Mouse (Mus musculus) mature B cell (primary cell): ENCODE measurements around the gene Nap1l4.

ENCODE experiments used
- in situ Hi-C: fragments of 300-500 bp; cut with MboI; formaldehyde crosslinking; loops from 2 replicates; pipeline ENCODE4 v1.14.3; 2019

Gene Nap1l4

DNA sequence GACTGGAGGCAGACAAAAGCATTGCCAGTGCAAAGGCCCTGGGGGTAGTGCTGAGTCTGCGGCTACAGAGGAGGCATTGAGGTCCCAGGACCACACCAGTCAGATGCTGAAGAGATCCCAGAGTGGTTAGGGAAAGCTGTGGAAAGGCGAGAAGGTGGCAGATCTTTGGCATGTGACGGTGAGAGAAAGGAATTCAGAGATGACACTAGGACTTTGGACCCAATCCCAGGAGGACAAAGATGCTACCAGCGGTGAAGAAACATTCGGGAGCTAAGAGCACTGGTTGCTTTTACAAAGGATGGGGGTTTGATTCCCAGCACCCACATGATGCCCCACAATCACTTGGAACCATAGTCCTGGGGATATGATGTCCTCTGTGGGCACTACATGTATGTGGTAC, 71.1 kb downstream of the Nap1l4 start:
- in situ Hi-C loops, result no loop called here

DNA sequence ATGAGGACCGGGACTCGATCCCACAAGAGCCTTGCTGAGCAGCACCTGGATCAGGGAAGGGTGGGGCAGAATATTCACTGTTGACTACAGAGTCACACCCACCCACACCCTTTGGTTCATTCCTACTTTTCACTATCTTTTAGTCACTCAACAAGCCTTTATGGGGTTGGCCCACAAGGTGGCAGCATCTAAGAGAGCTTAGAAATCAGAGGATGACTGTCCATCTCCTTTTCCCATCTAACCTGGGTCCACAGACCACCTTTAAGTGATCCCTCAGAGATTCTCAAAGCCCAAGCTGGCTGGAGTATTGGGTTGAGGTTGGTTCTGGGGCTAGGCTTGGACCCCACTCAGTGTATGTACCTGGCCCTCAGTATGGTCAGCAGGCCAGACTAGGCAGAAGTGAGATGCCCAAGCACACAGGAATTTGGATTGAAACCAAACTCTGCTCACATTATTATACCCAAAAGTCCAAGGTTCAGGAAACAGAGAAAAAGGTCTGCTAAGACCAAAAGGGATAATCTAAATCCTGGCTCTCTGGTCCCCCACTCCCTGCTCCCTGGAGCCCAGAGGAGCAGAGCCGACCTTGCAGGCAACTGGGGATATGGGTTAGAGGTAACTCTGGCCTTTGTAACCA, 72.1 kb downstream of the Nap1l4 start:
- in situ Hi-C loops, result no loop called here

DNA sequence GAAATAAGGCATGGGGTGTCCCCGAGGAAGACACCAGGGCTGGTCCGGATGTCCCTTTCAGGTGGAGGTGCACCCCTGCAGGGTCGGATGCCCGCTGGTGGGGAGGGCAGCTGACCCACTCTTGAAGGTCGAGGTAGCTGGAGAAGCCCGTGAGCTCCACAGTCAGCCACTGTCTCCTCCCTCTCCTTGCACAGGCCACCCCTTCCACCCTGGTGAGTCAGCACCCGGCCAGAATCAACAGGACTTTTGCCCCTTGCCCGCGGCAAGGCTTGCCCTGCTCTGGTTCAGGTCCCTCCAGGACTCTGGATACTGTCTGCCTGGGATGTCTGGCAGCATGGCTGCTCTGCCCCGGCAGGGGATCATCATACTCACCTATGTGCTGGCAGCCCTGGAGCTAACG, 73.0 kb downstream of the Nap1l4 start:
- in situ Hi-C loops, result no loop called here

GRCm38 (mm10) chr7:143474811-143475210, 74.1 kb downstream of the Nap1l4 start:
- in situ Hi-C loops, result no loop called here

DNA sequence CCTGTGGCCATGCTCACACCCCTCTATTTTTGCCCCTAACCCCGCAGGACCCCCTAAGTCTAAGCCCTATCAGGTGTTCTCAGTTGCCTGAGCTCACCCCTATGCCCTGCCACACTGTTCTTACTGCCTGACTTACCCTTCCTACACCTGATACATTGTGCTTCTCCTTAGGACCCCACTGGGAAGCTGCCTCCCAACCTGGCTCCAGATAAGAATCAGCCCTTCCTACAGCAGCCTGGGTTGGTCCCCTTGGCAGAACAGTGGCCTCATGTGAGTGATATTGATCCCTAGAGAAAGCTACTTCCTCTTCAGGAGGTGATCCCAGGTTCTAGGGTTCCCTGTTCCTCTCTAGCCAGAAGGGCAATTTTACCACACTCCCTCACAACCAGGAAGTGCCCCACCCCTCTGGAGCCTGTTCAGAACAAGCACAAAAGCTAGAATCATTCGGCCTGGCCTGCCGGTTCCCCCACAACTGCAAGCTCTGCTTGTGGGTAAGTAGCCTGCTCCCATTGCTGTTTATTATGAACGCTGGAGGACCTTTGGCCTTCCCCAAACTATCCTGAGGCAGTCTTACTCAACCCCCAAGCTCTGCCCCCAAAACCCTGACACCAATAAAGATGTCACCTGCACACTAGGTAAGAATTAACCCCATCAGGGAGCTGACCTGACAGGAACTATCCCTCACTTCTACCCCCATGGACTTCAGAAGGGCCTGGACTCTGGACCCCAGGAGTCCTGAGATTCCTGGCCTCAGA, 75.4 kb downstream of the Nap1l4 start, which contains the start of gene Slc22a18:
Gene Slc22a18, plus strand, starts transcription at position 390 of the 755 bp plus-strand sequence.
- in situ Hi-C loops, result no loop called here

DNA sequence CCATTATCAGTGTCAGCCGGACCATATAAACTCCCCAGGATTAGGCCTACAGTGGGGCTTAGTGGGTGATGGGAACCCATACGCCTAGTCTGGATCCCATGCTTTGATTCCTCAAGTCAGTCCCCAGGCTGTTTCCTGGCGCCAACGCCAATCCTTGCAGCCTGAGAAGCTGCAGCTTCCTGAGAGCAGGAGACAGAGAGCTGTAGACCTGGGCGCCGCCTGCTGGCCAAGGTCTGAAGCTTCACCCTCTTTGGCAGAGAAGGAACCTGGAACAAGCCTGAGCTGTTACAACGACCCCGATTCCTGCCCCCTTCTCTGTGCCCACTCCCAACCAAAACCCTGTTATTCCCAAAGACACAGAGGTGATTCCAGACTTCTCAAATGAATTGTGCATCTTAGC, 79.0 kb downstream of the Nap1l4 start:
- in situ Hi-C loops, result loop anchor here (5.0 kb wide), 1 partner anchor 318 kb away; no protein-coding TSS in a partner anchor

GRCm38 (mm10) chr7:143467714-143468113, 81.2 kb downstream of the Nap1l4 start:
- in situ Hi-C loops, result loop anchor here (5.0 kb wide), 1 partner anchor 315 kb away; no protein-coding TSS in a partner anchor

DNA sequence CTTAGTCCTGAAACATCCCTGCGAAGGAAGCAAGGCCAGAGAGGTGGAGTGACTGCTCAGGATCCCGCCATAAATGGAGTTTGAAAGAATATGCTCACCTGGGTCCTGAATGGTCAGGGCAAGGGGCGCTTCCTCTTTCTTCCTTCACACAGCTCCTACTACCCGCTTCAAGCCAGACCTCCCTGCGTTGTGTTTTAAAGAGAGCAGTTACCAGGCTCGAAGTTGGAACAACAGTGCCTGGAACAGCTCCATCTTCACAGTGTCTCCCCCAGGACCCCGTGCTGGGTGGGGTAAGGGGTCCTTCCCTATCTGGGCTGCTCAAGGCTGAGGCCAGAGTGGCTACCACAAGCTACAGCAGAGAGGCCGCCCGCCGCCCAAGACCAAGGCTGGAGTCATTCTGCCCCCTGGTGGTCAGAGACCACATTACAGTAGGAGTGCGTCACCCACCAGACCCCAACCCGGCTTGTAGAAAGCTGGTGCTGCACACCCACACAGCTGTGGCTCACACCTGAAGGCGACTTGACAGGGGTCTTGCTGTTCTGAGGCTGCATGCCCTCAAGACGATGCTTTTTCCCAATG, 82.7 kb downstream of the Nap1l4 start:
- in situ Hi-C loops, result loop anchor here (5.0 kb wide), 1 partner anchor 314 kb away; no protein-coding TSS in a partner anchor

- in situ Hi-C loops, result loop anchor here (5.0 kb wide), 1 partner anchor 313 kb away; no protein-coding TSS in a partner anchor
These were observed 83.9 kb downstream of the Nap1l4 start for GRCm38 (mm10) chr7:143464811-143465560.

DNA sequence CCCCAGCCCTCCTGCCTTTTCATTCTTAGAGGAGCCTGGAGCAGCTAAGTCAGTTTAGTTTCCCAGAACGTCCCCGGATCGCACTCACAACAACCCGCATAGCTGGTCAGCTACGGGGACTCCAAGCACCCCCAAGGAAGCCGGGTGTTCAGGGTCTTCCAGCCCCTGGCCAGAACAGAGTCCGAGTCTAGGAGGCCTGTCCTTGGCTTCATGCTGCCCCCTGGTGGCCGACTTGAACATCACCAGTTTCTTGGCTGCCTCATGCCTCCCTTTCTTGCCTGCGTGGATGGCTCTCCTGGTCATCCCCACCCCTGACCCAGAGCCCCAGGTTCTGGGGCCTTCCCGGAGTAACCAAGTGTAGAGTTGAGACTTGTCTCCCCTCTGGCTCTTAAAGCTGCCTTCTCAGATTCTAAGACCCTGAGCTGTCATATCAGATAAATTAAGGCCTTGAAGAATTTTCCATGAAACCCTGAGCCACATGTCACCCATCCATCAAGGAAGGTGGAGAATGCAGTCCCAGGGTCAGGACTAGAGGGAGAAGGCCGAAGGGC, 85.0 kb downstream of the Nap1l4 start:
- in situ Hi-C loops, result no loop called here
